Mouse (Mus musculus): ENCODE measurements around the gene Hmcn2. TPM values are rescaled to one million over a fixed set of nuclear protein-coding genes. Genes with fewer than 3 reads are reported as not detected.

Gene Hmcn2
- polyA plus RNA-seq, 1 experiment = 0.40 TPM

GRCm38 (mm10) chr2:31448756-31449440 is 134.7 kb downstream of the Hmcn2 start:
- H3K27me3 ChIP-seq (replicated peaks) = peaks cover 57% of the 10 kb centered on the region
- H3K4me1 ChIP-seq = peaks cover 22% of the 10 kb centered on the region
- no peak overlapping the region for H3K4me3 ChIP-seq (replicated peaks)
- TF ChIP-seq FLI1 (IDR thresholded peaks at IDR 0.05; ENCODE audit: low read length) (no peak), GATA1 (IDR thresholded peaks at IDR 0.05; ENCODE audit: borderline replicate concordance, low read length) (no peak)
- H3K36me3 ChIP-seq (replicated peaks; ENCODE audit: low read length) = no peaks in the 10 kb centered on the region
- no peaks in the 10 kb centered on the region for H3K9me3 ChIP-seq

- Histone ChIP-seq H3K9me3 (no peaks in the 10 kb centered on the region), H3K27me3 (replicated peaks) (peaks cover 57% of the 10 kb centered on the region), H3K36me3 (replicated peaks; ENCODE audit: low read length) (no peaks in the 10 kb centered on the region), H3K4me1 (peaks cover 27% of the 10 kb centered on the region), H3K4me3 (replicated peaks) (no peak overlapping the region)
- TF ChIP-seq FLI1 (IDR thresholded peaks at IDR 0.05; ENCODE audit: low read length) = no peak
- TF ChIP-seq GATA1 (IDR thresholded peaks at IDR 0.05; ENCODE audit: borderline replicate concordance, low read length) = no peak
Measured at GRCm38 (mm10) chr2:31449441-31449815, 135.2 kb downstream of the Hmcn2 start.

- TF ChIP-seq FLI1 (IDR thresholded peaks at IDR 0.05; ENCODE audit: low read length) (no peak), GATA1 (IDR thresholded peaks at IDR 0.05; ENCODE audit: borderline replicate concordance, low read length) (peak; percentile 26; the same call in 1 of the 3 replicates)
- peaks cover 27% of the 10 kb centered on the region for H3K4me1 ChIP-seq
Measured at GRCm38 (mm10) chr2:31449902-31450301, 135.7 kb downstream of the Hmcn2 start.

GRCm38 (mm10) chr2:31450661-31451060 is 136.4 kb downstream of the Hmcn2 start:
- no peaks in the 10 kb centered on the region for H3K36me3 ChIP-seq (replicated peaks; ENCODE audit: low read length)
- no peak overlapping the region for H3K4me3 ChIP-seq (replicated peaks)
- peaks cover 59% of the 10 kb centered on the region for H3K27me3 ChIP-seq (replicated peaks)
- no peaks in the 10 kb centered on the region for H3K9me3 ChIP-seq
- H3K4me1 ChIP-seq = peaks cover 27% of the 10 kb centered on the region
- TF ChIP-seq FLI1 (IDR thresholded peaks at IDR 0.05; ENCODE audit: low read length) (no peak), GATA1 (IDR thresholded peaks at IDR 0.05; ENCODE audit: borderline replicate concordance, low read length) (no peak)

More at GRCm38 (mm10) chr2:31449902-31450301, 135.7 kb downstream of the Hmcn2 start:
- Histone ChIP-seq H3K4me3 (replicated peaks) (peak overlapping the region; percentile 78), H3K27me3 (replicated peaks) (peaks cover 58% of the 10 kb centered on the region), H3K9me3 (no peaks in the 10 kb centered on the region), H3K36me3 (replicated peaks; ENCODE audit: low read length) (no peaks in the 10 kb centered on the region)

- Histone ChIP-seq H3K27me3 (replicated peaks) (peaks cover 64% of the 10 kb centered on the region), H3K36me3 (replicated peaks; ENCODE audit: low read length) (no peaks in the 10 kb centered on the region), H3K4me1 (peaks cover 27% of the 10 kb centered on the region), H3K9me3 (no peaks in the 10 kb centered on the region), H3K4me3 (replicated peaks) (no peak overlapping the region)
- TF ChIP-seq FLI1 (IDR thresholded peaks at IDR 0.05; ENCODE audit: low read length) = no peak
Measured at GRCm38 (mm10) chr2:31451530-31451929, 137.3 kb downstream of the Hmcn2 start.

- no peak overlapping the region for H3K4me3 ChIP-seq (replicated peaks)
- TF ChIP-seq FLI1 (IDR thresholded peaks at IDR 0.05; ENCODE audit: low read length) (no peak), GATA1 (IDR thresholded peaks at IDR 0.05; ENCODE audit: borderline replicate concordance, low read length) (no peak)
- no peaks in the 10 kb centered on the region for H3K9me3 ChIP-seq
- H3K4me1 ChIP-seq = peaks cover 22% of the 10 kb centered on the region; the same call in 1 of the 2 replicates
- peaks cover 77% of the 10 kb centered on the region for H3K27me3 ChIP-seq (replicated peaks)
- H3K36me3 ChIP-seq (replicated peaks; ENCODE audit: low read length) = no peaks in the 10 kb centered on the region
Measured at GRCm38 (mm10) chr2:31453011-31453410, 138.8 kb downstream of the Hmcn2 start.

GRCm38 (mm10) chr2:31453559-31454177 is 139.5 kb downstream of the Hmcn2 start:
- peaks cover 19% of the 10 kb centered on the region; the same call in 1 of the 2 replicates for H3K4me1 ChIP-seq
- peaks cover 83% of the 10 kb centered on the region for H3K27me3 ChIP-seq (replicated peaks)

GRCm38 (mm10) chr2:31454280-31454679 is 140.1 kb downstream of the Hmcn2 start:
- peaks cover 23% of the 10 kb centered on the region for H3K4me1 ChIP-seq
- no peak overlapping the region for H3K4me3 ChIP-seq (replicated peaks)

More at GRCm38 (mm10) chr2:31453559-31454177, 139.5 kb downstream of the Hmcn2 start:
- no peaks in the 10 kb centered on the region for H3K36me3 ChIP-seq (replicated peaks; ENCODE audit: low read length)
- H3K9me3 ChIP-seq = no peaks in the 10 kb centered on the region
- TF ChIP-seq FLI1 (IDR thresholded peaks at IDR 0.05; ENCODE audit: low read length) = no peak
- TF ChIP-seq GATA1 (IDR thresholded peaks at IDR 0.05; ENCODE audit: borderline replicate concordance, low read length) = no peak
- no peak overlapping the region for H3K4me3 ChIP-seq (replicated peaks)

GRCm38 (mm10) chr2:31455418-31455817 is 141.2 kb downstream of the Hmcn2 start:
- H3K36me3 ChIP-seq (replicated peaks; ENCODE audit: low read length) = no peaks in the 10 kb centered on the region
- TF ChIP-seq FLI1 (IDR thresholded peaks at IDR 0.05; ENCODE audit: low read length) (no peak), GATA1 (IDR thresholded peaks at IDR 0.05; ENCODE audit: borderline replicate concordance, low read length) (no peak)
- peaks cover 30% of the 10 kb centered on the region for H3K4me1 ChIP-seq
- no peaks in the 10 kb centered on the region for H3K9me3 ChIP-seq
- no peak overlapping the region for H3K4me3 ChIP-seq (replicated peaks)
- H3K27me3 ChIP-seq (replicated peaks) = peaks cover 86% of the 10 kb centered on the region

More at GRCm38 (mm10) chr2:31454280-31454679, 140.1 kb downstream of the Hmcn2 start:
- H3K9me3 ChIP-seq = no peaks in the 10 kb centered on the region
- H3K27me3 ChIP-seq (replicated peaks) = peaks cover 85% of the 10 kb centered on the region
- TF ChIP-seq FLI1 (IDR thresholded peaks at IDR 0.05; ENCODE audit: low read length) (no peak), GATA1 (IDR thresholded peaks at IDR 0.05; ENCODE audit: borderline replicate concordance, low read length) (no peak)
- no peaks in the 10 kb centered on the region for H3K36me3 ChIP-seq (replicated peaks; ENCODE audit: low read length)

- Histone ChIP-seq H3K27me3 (replicated peaks) (peaks cover 91% of the 10 kb centered on the region), H3K4me3 (replicated peaks) (no peak overlapping the region), H3K4me1 (peaks cover 32% of the 10 kb centered on the region), H3K9me3 (no peaks in the 10 kb centered on the region), H3K36me3 (replicated peaks; ENCODE audit: low read length) (no peaks in the 10 kb centered on the region)
- TF ChIP-seq FLI1 (IDR thresholded peaks at IDR 0.05; ENCODE audit: low read length) (no peak), GATA1 (IDR thresholded peaks at IDR 0.05; ENCODE audit: borderline replicate concordance, low read length) (no peak)
Measured at GRCm38 (mm10) chr2:31458460-31458859, 144.2 kb downstream of the Hmcn2 start.
